Mouse (Mus musculus) common myeloid progenitor, adult 5-6 weeks (primary cell): Measurements from ENCODE around the gene 1700016C15Rik. TPM values are rescaled to one million over a fixed set of nuclear protein-coding genes. Genes with fewer than 3 reads are reported as not detected.

ENCODE experiments used
- ATAC-seq: replicated peaks from 2 replicates; pipeline ENCODE4 v1.8.0; 2016; ENCODE audit warnings: low read depth, mild to moderate bottlenecking, moderate TSS enrichment, inconsistent platforms; ENCODE audit not compliant: poor library complexity, severe bottlenecking
- total RNA-seq: library from RNA; stranded (forward); fragments of 200-1000, 187-1606 nt; gene quantifications from 2 replicates; pipeline ENCODE4 v1.2.3, GENCODE M21; 2017

Gene 1700016C15Rik
- total RNA-seq, 1 experiment from 2014 or later, result not detected

DNA sequence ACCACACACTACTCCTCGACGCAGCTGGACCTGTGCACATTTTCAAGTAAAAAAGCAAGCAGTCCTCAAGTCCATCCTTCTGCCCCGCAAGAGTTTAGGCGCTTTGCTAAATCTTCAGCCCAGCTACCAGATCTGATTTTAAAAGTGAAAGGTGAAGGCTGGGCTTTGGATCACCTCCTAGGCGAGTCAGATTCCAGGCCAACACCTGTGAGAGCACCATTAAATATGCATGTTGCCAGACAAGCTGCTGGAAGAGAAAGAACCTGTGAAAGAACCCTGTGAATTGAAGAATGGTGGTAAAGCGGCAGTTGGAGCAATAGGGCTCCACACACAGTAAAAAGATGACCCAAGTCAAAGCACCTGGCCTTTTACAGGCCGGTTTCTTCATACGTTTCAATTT, 65.3 kb downstream of the 1700016C15Rik start:
- no peak for ATAC-seq

- ATAC-seq, result peak; percentile 16
These were observed 66.0 kb downstream of the 1700016C15Rik start for GRCm38 (mm10) chr1:177795421-177796192.

DNA sequence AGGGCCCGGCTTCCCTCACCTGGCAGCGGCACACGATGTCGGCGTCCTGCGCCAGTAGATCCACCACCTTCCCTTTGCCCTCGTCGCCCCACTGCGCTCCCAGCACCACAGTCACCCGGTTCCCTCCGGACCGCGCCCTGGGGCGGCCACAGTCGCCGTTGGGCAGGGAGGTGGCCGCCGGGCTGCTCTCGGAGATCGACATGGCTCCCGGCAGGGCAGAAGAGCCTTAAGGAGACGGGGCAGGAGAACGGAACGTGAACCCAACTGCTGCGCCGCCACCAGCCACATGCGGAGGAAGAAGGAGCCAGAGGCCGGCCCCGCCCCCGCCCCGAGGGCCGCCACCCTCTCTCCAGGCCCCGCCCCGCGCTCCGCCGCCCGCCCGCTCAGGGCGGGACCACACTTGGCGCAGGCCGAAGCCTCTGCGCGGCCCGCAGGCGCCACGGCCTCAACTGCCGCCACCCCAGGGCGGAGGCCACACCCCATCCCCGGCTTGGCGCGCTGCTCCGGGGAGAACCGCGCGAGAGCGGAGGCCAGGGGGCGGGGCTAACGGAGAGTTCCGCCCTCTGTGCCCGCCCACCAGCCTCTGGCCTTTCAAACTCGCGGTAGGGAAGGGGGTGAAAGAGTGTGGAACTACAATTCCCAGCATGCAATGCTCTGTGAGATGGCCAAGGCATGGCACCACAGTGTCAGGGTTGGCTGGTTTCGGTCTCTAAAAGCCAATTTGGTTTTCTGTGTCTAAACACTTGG, 66.8 kb downstream of the 1700016C15Rik start, which contains the start of gene Adss:
TSS of gene Adss (minus strand) at position 319 of the 747 bp plus-strand sequence.
- ATAC-seq, result peak; percentile 88

DNA sequence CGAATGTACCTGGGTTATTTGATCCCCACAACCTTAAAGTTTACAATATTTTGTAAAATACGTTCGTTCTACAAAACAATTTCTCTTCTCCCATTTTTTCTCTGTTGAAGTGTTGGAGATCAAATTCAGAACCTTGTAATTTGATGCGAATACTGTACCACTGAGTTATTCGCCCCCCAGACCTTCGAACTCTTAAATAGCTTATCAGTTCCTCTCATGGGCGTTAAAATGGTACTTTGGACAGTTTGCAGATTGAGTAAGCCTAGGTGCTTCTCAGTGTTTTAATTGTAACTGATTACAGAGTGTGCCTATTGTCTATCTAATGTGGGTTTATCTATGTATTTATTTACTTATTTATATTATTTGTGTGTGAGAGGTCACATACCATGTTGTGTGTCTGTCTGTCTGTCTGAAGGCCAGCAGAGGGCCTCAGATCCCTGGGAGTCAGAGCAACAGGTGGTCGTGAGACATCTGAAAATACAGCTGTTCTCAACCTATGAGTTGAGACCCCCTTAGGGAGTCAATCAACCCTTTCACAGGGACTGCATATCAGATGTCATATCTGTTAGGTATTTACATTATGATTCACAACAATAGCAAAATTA, 67.6 kb downstream of the 1700016C15Rik start:
- no peak for ATAC-seq

Other genes starting within 250 kb of the 1700016C15Rik start
- gene Adss, start 66.7 kb downstream of the 1700016C15Rik start, total RNA-seq, result 220 and 222 TPM in 2 replicates